Mouse (Mus musculus): ENCODE results near the gene Mtor.

Mtor gene

DNA sequence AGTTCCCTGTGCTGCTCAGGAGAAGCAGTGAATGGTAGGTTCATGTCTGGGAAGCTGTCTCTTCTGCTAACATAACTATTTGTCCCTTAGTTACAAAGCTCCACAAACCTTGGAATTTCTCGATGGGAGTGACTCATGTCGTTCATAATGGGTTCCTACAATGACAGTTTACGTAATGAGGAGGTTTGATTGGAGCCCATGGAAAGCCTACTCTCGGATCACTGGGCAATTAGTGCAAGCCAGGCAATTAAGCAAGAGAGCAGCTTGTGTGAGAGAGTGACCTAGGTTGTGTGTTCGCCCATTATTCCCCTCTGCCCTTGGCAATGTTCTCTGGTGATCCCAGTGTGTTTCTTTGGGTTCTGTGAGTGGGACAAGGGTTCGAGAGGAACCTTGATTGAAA lies 147.5 kb downstream of the Mtor start:
- no peak for DNase-seq (ENCODE audit: low spot score in 2 of 2)

- no peak for DNase-seq (ENCODE audit: low spot score in 2 of 2)
These were observed 148.3 kb downstream of the Mtor start for GRCm38 (mm10) chr4:148596731-148597130.

- no peak for DNase-seq (ENCODE audit: low spot score in 2 of 2)
These were observed 150.4 kb downstream of the Mtor start for GRCm38 (mm10) chr4:148598826-148599225.

GRCm38 (mm10) chr4:148600316-148600715 lies 151.9 kb downstream of the Mtor start:
- DNase-seq (ENCODE audit: low spot score in 2 of 2) = no peak

DNA sequence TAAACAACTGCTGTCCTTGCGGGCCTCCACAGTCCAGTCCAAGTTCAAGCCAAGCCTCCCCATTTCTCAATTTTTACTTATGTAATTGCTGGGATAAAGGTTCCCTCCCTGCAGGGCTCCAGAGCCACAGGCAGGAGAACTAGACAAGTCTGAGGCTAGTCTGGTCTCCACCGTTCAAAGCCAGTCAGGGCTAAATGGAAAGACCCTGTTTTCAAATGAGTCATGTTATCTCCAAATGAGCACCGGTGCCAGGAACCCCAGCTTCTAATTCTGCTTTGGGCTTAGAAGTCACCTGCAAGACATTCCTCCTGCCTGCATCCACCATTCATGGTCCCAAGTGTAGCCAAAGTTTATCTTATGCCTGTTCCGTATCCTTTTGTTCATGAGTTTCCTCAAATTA lies 153.5 kb downstream of the Mtor start:
- DNase-seq (ENCODE audit: low spot score in 2 of 2) = no peak

DNA sequence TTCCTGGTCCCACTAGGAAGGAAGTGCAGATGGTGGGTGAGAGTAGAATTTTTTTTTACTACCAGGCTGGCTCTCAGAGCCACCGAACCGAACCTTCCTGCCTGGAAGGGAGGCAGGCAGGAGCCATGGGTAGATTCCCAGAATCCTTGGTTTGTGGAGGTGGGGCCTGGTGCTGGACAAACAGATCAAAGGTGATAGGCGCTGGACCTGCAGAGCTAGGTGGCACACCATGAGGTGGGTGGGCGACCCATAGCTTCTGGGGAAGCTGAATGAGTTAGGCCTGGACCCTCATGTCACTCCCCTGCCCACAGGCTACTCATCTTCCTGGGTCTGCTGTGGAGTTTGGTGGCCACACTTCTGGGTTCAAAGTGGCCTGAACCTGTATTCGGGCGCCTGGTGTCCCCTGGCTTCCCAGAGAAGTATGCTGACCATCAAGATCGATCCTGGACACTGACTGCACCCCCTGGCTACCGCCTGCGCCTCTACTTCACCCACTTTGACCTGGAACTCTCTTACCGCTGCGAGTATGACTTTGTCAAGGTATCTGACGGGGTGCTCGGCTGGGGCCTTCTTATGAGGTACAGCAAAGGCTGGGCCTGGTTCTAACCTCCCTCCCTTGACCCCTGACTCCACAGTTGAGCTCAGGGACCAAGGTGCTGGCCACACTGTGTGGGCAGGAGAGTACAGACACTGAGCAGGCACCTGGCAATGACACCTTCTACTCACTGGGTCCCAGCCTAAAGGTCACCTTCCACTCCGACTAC lies 154.1 kb downstream of the Mtor start, which contains the start of gene Masp2:
Gene Masp2 (plus strand): TSS at position 198 of the 764 bp plus-strand sequence.
- no peak for DNase-seq (ENCODE audit: low spot score in 2 of 2)

- no peak for DNase-seq (ENCODE audit: low spot score in 2 of 2)
These were observed 155.1 kb downstream of the Mtor start for GRCm38 (mm10) chr4:148603376-148604139.

GRCm38 (mm10) chr4:148604141-148604540 lies 155.7 kb downstream of the Mtor start:
- no peak for DNase-seq (ENCODE audit: low spot score in 2 of 2)

- peak; percentile 37 to 72 for DNase-seq (ENCODE audit: low spot score in 2 of 2)
These were observed 156.2 kb downstream of the Mtor start for GRCm38 (mm10) chr4:148604541-148605165.

Measured in thymus, postnatal 10 days (tissue).